8 mouse cellular contexts compared by ENCODE assay signal in the genomic region with DNA sequence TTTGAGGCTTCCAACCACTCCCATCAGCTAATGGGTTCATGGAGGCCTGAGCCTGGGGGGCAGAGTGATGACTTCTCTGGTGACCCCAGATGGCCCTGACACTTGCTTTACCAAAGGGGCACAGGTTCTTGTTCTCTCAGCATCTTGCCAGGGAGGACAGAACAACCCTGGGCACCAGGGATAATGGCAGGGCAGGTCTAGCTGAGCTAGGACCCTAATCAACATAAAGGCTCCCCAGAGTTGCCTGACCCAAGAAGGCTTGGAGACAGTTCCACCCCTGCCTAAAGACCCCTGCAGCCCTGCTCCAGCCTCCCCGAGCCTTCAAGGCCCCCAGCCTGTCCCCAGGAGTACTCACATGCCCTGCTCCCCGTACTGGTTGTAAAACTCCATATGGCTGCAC. TPM values are rescaled to one million over a fixed set of nuclear protein-coding genes. Genes with fewer than 3 reads are reported as not detected.
DNase-seq lines count a peak whose midpoint lies in the region; ATAC-seq and TF ChIP-seq lines count a peak whose summit lies in the region.

No protein-coding gene starts in this region.

- intact Hi-C loops in heart, postnatal 25 days (cut with DNase I), result loop anchor here (5.0 kb wide), 1 partner anchor 40 kb away; no protein-coding TSS in a partner anchor

- ATAC-seq in heart, embryonic 15.5 days (replicated peaks; ENCODE audit: insufficient number of reproducible peaks, insufficient read depth, low FRiP score, low read depth), result no peak
- ATAC-seq in intestine, embryonic 14.5 days (replicated peaks; ENCODE audit: low FRiP score, low TSS enrichment, low read depth), result no peak
- ATAC-seq in midbrain, postnatal 0 days (ENCODE audit: low FRiP score), result no peak
- ATAC-seq in megakaryocyte progenitor cell, adult 5-6 weeks (replicated peaks; ENCODE audit: poor library complexity), result no peak

- H3K4me1 ChIP-seq in heart, embryonic 15.5 days (replicated peaks), result peaks cover 44% of the 10 kb centered on the region
- H3K4me1 ChIP-seq in bone marrow macrophage, adult 2 months (ENCODE audit: control insufficient read depth, insufficient read depth, low read length), result peaks cover 31% of the 10 kb centered on the region
- 0 out of 2 replicates have a peak, but pooled peaks cover 5% of the 10 kb centered on the region for H3K4me1 ChIP-seq in intestine, embryonic 14.5 days (replicated peaks; ENCODE audit: control insufficient read depth, insufficient read depth, low read length)
- H3K4me1 ChIP-seq in midbrain, postnatal 0 days (ENCODE audit: insufficient read depth, low read length), result peaks cover 9% of the 10 kb centered on the region; the same call in 1 of the 2 replicates

- peak overlapping the region; percentile 58 for H3K4me3 ChIP-seq in heart, embryonic 15.5 days
- H3K4me3 ChIP-seq in bone marrow macrophage, adult 2 months (ENCODE audit: insufficient read depth, low read length), result peak overlapping the region; percentile 90
- H3K4me3 ChIP-seq in intestine, embryonic 14.5 days (ENCODE audit: low read depth, low read length), result peak overlapping the region; percentile 55; the same call in 1 of the 2 replicates
- no peak overlapping the region for H3K4me3 ChIP-seq in midbrain, postnatal 0 days (ENCODE audit: low read depth, low read length)

- H3K36me3 ChIP-seq in heart, embryonic 15.5 days, result no peaks in the 10 kb centered on the region
- no peaks in the 10 kb centered on the region for H3K36me3 ChIP-seq in intestine, embryonic 14.5 days (ENCODE audit: control insufficient read depth, insufficient read depth, low read length)
- H3K36me3 ChIP-seq in midbrain, postnatal 0 days (ENCODE audit: insufficient read depth, low read length), result no peaks in the 10 kb centered on the region

- WGBS in heart, embryonic 15.5 days, result 17% methylated on average over 2 of the region's 2 CpGs
- WGBS in intestine, embryonic 14.5 days, result 24% methylated on average over 2 of the region's 2 CpGs
- WGBS in midbrain, postnatal 0 days, result 40% methylated on average over 2 of the region's 2 CpGs

- TF ChIP-seq CTCF in bone marrow macrophage, adult 2 months (IDR thresholded peaks at IDR 0.05; ENCODE audit: low read depth, low read length), result no peak
- no peak for TF ChIP-seq CTCF in midbrain, postnatal 0 days (IDR thresholded peaks at IDR 0.05)

- no peak for TF ChIP-seq POLR2A in bone marrow macrophage, adult 2 months (IDR thresholded peaks at IDR 0.05; ENCODE audit: borderline replicate concordance, low read depth, low read length)

- peak overlapping the region; percentile 71 for H3K9ac ChIP-seq in heart, embryonic 15.5 days
- no peak overlapping the region for H3K9ac ChIP-seq in intestine, embryonic 14.5 days (ENCODE audit: low read length)
- no peak overlapping the region; the same call in 1 of the 2 replicates for H3K9ac ChIP-seq in midbrain, postnatal 0 days (replicated peaks; ENCODE audit: low read length, poor library complexity, severe bottlenecking)

- H3K27me3 ChIP-seq in heart, embryonic 15.5 days, result no peaks in the 10 kb centered on the region
- H3K27me3 ChIP-seq in intestine, embryonic 14.5 days (replicated peaks; ENCODE audit: control insufficient read depth, insufficient read depth, low read length), result peaks cover 45% of the 10 kb centered on the region
- peaks cover 33% of the 10 kb centered on the region for H3K27me3 ChIP-seq in midbrain, postnatal 0 days (ENCODE audit: insufficient read depth, low read length)

- H3K4me2 ChIP-seq in heart, embryonic 15.5 days, result peak overlapping the region; percentile 99
- H3K4me2 ChIP-seq in intestine, embryonic 14.5 days (ENCODE audit: low read length), result peak overlapping the region; percentile 100
- H3K4me2 ChIP-seq in midbrain, postnatal 0 days (ENCODE audit: low read depth, low read length, poor library complexity, severe bottlenecking), result peak overlapping the region; percentile 100; the same call in 1 of the 2 replicates

- DNase-seq in heart, postnatal 25 days (ENCODE audit: low spot score), result no peak
- no peak for DNase-seq in intestine, embryonic 14.5 days (ENCODE audit: low spot score)
- DNase-seq in midbrain, postnatal 0 days (ENCODE audit: low spot score), result no peak
- no peak for DNase-seq in cerebellum, postnatal 10 days
- no peak for DNase-seq in layer of hippocampus, adult 11-12 months (ENCODE audit: low spot score)

- H3K9me3 ChIP-seq in heart, embryonic 15.5 days (replicated peaks), result no peaks in the 10 kb centered on the region
- no peaks in the 10 kb centered on the region for H3K9me3 ChIP-seq in intestine, embryonic 14.5 days (ENCODE audit: control insufficient read depth, low read length)
- no peaks in the 10 kb centered on the region for H3K9me3 ChIP-seq in midbrain, postnatal 0 days (ENCODE audit: low read length)

- H3K27ac ChIP-seq in heart, embryonic 15.5 days, result peak overlapping the region; percentile 89
- H3K27ac ChIP-seq in bone marrow macrophage, adult 2 months (ENCODE audit: insufficient read depth, low read depth, low read length), result peak overlapping the region; percentile 96
- H3K27ac ChIP-seq in intestine, embryonic 14.5 days (ENCODE audit: low read depth), result no peak overlapping the region
- no peak overlapping the region for H3K27ac ChIP-seq in midbrain, postnatal 0 days (ENCODE audit: low read depth, low read length)

RNA-seq across cellular contexts. Expression of a gene that starts 2.4 kb away (rescaled TPM):
- 26.7 and 29.1 TPM in 2 replicates for polyA plus RNA-seq in heart, embryonic 15.5 days (2015; fragmentation: Nextera tagmentation; extraction: Ambion mirVana)
- 10 to 100 TPM; 20.0 TPM for total RNA-seq in heart, postnatal 25 days (2021)
- polyA plus RNA-seq in bone marrow macrophage, adult 2 months (2012; ENCODE audit: insufficient read depth, insufficient read length, missing spikeins), result 13.1 and 16.5 TPM in 2 replicates
- polyA plus RNA-seq in intestine, embryonic 14.5 days (2014; fragmentation: Nextera tagmentation; extraction: Ambion mirVana), result 1.5 and 1.7 TPM in 2 replicates
- 0.77 and 0.85 TPM in 2 replicates for total RNA-seq in midbrain, postnatal 0 days (2014; rRNA removed)
- 0.35 and 0.93 TPM in 2 replicates for polyA plus RNA-seq in midbrain, postnatal 0 days (2015; fragmentation: Nextera tagmentation; extraction: Ambion mirVana)
- 8.9 and 11.9 TPM in 2 replicates for total RNA-seq in megakaryocyte progenitor cell, adult 5-6 weeks (2015)
- total RNA-seq in megakaryocyte progenitor cell, adult 5-6 weeks (2017), result 7.5 and 10.8 TPM in 2 replicates

RNA-seq across cellular contexts. Expression of a gene that starts 13.1 kb away (rescaled TPM):
- polyA plus RNA-seq in heart, embryonic 15.5 days (2015; fragmentation: Nextera tagmentation; extraction: Ambion mirVana), result 15.9 and 16.1 TPM in 2 replicates
- 10 to 100 TPM; 31.8 to 33.7 TPM for total RNA-seq in heart, postnatal 25 days (2021)
- 2.7 and 3.0 TPM in 2 replicates for polyA plus RNA-seq in bone marrow macrophage, adult 2 months (2012; ENCODE audit: insufficient read depth, insufficient read length, missing spikeins)
- 4.2 and 4.8 TPM in 2 replicates for polyA plus RNA-seq in intestine, embryonic 14.5 days (2014; fragmentation: Nextera tagmentation; extraction: Ambion mirVana)
- 31.2 and 47.0 TPM in 2 replicates for total RNA-seq in midbrain, postnatal 0 days (2014; rRNA removed)
- 24.9 and 29.0 TPM in 2 replicates for polyA plus RNA-seq in midbrain, postnatal 0 days (2015; fragmentation: Nextera tagmentation; extraction: Ambion mirVana)
- 1.4 TPM in 2 replicates for total RNA-seq in megakaryocyte progenitor cell, adult 5-6 weeks (2015)
- total RNA-seq in megakaryocyte progenitor cell, adult 5-6 weeks (2017), result 0.54 and 2.5 TPM in 2 replicates

Comparison
In these comparisons a context has a peak if more than half of its experiments do, and no peak if none do; other contexts are left out.
1. H3K27ac ChIP-seq: peak in heart, embryonic 15.5 days (single experiment) and bone marrow macrophage, adult 2 months (single experiment); none in intestine, embryonic 14.5 days (single experiment) and midbrain, postnatal 0 days (single experiment).
2. Peak in every context shown above with its lines, with median percentiles within 50 percentile points of each other: H3K4me2 ChIP-seq.